Mouse (Mus musculus) right cerebral cortex, adult 2 months (tissue): ENCODE measurements at regions not wholly inside any gene's neighbourhood (a gene's known extent, or its start where the extent isn't known, plus 50 kb on each side); places are given as distances from the start of the nearest gene placed in this dataset.

Source experiments
- DNase-seq, 2 experiments: peaks; one replicate each; pipeline ENCODE4 v3.0.0; 2021 to 2022; ENCODE audit warnings: low spot score in 2 of 2

- no peak for DNase-seq
These were observed 2121.0 kb downstream of the Gm37988 start for GRCm38 (mm10) chr1:6928658-6929057.

DNA sequence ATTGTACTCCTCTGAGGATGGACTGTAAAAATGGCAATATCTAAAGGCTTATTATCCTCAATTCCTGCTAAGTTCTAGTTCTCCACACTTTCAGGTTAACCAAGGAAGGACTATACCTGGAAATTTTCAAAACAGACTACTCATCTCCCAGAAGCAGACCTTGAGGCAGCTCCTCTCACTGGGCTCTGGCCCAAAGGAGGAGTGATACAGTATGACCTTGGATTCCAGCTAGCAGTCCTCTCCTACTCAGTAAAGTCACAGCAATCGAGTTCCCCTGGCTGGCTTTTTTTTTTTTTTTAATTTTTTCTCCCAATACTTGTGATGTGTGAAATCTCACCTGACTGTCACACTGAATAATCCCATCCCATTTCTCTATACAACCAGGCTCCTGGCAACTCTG is 2124.2 kb downstream of the Gm37988 start:
- DNase-seq = no peak

GRCm38 (mm10) chr1:6969838-6970237 is 2162.1 kb downstream of the Gm37988 start:
- no peak for DNase-seq

DNA sequence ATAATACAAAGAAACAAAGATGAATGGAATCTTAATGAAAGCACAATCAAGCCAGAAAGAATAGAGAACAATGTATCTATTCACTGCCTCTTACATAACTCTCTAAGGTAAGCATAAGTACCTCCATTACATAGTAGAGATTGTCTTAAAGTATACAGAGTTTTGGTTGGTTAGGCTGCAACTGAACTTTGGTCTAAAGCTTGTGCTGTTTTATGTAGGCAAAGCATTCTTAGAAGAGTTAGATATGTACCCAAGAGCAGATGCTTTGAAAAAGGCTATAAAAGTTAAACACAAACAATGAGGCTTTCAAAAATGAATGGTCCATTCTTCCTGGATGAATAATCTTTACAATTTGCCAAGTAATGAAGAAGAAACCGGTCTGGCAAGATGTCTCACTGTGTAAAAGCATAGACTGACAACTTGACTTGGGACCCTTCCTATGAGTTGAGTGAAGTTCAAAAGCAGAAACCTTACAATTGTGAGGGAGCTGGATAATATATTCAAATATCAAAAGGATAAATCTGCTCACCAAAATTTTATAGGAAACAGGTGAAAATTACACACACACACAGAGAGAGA is 2166.1 kb downstream of the Gm37988 start:
- no peak for DNase-seq

- DNase-seq = no peak
These were observed 2171.9 kb downstream of the Gm37988 start for GRCm38 (mm10) chr1:6979626-6980025.

- DNase-seq = no peak
These were observed 2176.5 kb downstream of the Gm37988 start for GRCm38 (mm10) chr1:6984226-6984625.

GRCm38 (mm10) chr1:6997611-6998010 is 2189.9 kb downstream of the Gm37988 start:
- no peak for DNase-seq

GRCm38 (mm10) chr1:7010184-7010583 is 2202.5 kb downstream of the Gm37988 start:
- DNase-seq = peak; percentile 60 to 67
